Mouse (Mus musculus): Measurements from ENCODE around the gene Rad51b. TPM values are rescaled to one million over a fixed set of nuclear protein-coding genes. Genes with fewer than 3 reads are reported as not detected.

Gene Rad51b
- total and polyA plus RNA-seq, 2 experiments from 2014 or later, result 1.4 to 1.8 TPM

DNA sequence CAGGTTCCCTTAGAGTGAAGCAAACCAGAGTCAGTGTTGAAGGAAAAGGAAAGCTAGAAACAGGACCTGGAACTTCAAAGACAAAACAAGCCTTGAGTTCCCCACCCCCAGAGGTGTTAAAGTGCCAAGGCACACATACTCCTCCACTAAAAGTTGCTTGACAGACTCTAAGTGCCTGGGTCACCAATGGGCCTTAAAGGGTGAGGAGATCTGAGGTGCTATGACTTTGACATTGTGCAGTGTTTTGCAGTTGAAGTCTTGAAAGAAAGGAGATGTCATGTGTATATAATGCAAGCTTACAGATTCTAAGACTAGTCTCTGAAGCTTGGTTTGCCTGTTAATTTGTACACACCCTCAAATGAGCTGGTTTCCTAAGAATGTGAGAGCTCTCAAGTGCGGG is 237.7 kb downstream of the Rad51b start:
- ATAC-seq (ENCODE audit: insufficient read depth, low read depth) (no peak), DNase-seq (ENCODE audit: low spot score) (no peak)
- H3K4me3 ChIP-seq (ENCODE audit: low read depth, low read length), result no peak overlapping the region
- no peaks in the 10 kb centered on the region for H3K36me3 ChIP-seq (replicated peaks; ENCODE audit: control insufficient read depth, insufficient read depth, low read length)
- H3K27me3 ChIP-seq (ENCODE audit: control insufficient read depth, insufficient read depth, low read length), result no peaks in the 10 kb centered on the region
- H3K4me1 ChIP-seq (ENCODE audit: control insufficient read depth, insufficient read depth), result peaks cover 28% of the 10 kb centered on the region
- 38% methylated on average over 1 of the region's 1 CpGs for WGBS
- no peak overlapping the region for H3K4me2 ChIP-seq (ENCODE audit: low read depth, low read length)
- peak overlapping the region; percentile 61; the same call in 1 of the 2 replicates for H3K27ac ChIP-seq (ENCODE audit: low read depth)
- H3K9ac ChIP-seq (replicated peaks; ENCODE audit: low read depth, low read length), result no peak overlapping the region
- 0 out of 2 replicates have a peak, but pooled peaks cover 2% of the 10 kb centered on the region for H3K9me3 ChIP-seq (replicated peaks; ENCODE audit: control insufficient read depth, low read length)
- TF ChIP-seq EP300 (IDR thresholded peaks at IDR 0.05; ENCODE audit: low read depth), result no peak
- no peak for TF ChIP-seq CTCF (IDR thresholded peaks at IDR 0.05; ENCODE audit: low read depth)

DNA sequence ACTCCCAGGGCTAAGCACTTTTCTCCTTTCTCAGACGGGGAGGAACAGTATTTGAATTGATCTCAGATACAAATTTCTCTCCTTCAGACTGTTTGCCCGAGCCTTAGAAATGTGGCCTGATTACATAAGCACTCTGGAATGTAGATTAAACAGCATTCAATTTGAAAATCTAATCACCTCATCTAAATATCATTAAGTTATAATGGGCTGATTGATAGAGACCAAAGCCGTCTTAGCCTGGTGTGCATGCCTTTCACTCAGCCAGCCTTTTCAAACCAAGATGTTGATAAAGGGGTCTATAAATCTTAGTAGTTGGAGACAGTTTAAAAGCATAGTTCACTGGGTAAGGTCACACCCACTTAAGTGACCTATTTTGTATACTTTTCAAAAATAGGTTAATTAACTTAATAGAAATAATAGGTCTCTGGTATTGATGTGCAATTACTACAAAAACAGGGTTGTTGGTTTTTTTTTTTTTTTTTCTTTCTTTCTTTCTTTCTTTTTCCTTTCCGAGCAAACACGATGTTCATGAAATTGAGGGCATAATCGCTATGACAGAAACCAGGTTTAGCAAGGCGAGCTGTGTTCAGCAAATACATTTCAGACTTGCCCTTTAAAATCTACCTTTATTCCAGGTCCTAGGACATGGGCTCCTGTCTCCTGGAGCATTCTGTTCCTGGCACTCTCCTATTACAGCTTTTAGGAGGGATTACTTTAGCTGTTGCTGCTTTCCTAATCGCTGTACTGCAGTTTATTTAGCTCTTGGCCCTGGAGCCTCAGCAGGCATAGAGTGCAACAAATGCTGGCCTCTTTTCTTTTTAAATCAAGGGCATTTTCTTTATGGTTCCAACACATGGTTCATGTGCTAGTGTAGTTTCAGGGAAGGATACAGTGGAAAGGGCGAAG is 238.7 kb downstream of the Rad51b start:
- Histone ChIP-seq H3K4me3 (ENCODE audit: low read depth, low read length) (no peak overlapping the region), H3K9ac (replicated peaks; ENCODE audit: low read depth, low read length) (no peak overlapping the region), H3K36me3 (replicated peaks; ENCODE audit: control insufficient read depth, insufficient read depth, low read length) (no peaks in the 10 kb centered on the region), H3K4me1 (ENCODE audit: control insufficient read depth, insufficient read depth) (peaks cover 28% of the 10 kb centered on the region), H3K4me2 (ENCODE audit: low read depth, low read length) (no peak overlapping the region), H3K27ac (ENCODE audit: low read depth) (no peak overlapping the region), H3K9me3 (replicated peaks; ENCODE audit: control insufficient read depth, low read length) (no peaks in the 10 kb centered on the region), H3K27me3 (ENCODE audit: control insufficient read depth, insufficient read depth, low read length) (no peaks in the 10 kb centered on the region)
- TF ChIP-seq CTCF (IDR thresholded peaks at IDR 0.05; ENCODE audit: low read depth) (no peak), EP300 (IDR thresholded peaks at IDR 0.05; ENCODE audit: low read depth) (no peak)
- WGBS, result 61% methylated on average over 9 of the region's 9 CpGs
- DNase-seq (ENCODE audit: low spot score) (no peak), ATAC-seq (ENCODE audit: insufficient read depth, low read depth) (no peak)

DNA sequence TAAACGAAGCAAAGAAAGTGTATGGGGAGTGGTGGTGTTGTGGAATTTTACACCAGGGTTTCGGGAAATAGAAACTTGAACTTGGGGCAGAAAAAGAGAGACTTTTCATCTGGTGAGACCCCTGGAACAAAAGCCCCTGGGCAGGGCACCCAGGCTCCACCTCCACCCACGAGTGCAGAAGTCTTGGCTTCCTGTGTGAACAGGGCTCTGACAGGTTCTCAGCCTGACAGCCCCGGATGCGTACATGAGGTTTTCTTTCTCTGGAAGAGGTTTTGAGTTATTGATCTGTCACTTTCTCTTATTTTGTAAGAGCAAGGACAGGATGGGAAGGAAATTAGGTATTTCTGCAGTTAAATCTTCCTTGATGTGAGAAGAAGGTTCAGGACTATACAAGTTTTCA is 243.1 kb downstream of the Rad51b start:
- Histone ChIP-seq H3K4me1 (ENCODE audit: control insufficient read depth, insufficient read depth) (peaks cover 8% of the 10 kb centered on the region), H3K9me3 (replicated peaks; ENCODE audit: control insufficient read depth, low read length) (no peaks in the 10 kb centered on the region), H3K36me3 (replicated peaks; ENCODE audit: control insufficient read depth, insufficient read depth, low read length) (no peaks in the 10 kb centered on the region), H3K27me3 (ENCODE audit: control insufficient read depth, insufficient read depth, low read length) (no peaks in the 10 kb centered on the region), H3K27ac (ENCODE audit: low read depth) (no peak overlapping the region), H3K9ac (replicated peaks; ENCODE audit: low read depth, low read length) (no peak overlapping the region), H3K4me3 (ENCODE audit: low read depth, low read length) (no peak overlapping the region), H3K4me2 (ENCODE audit: low read depth, low read length) (no peak overlapping the region)
- ATAC-seq (ENCODE audit: insufficient read depth, low read depth) (no peak), DNase-seq (ENCODE audit: low spot score) (no peak)
- WGBS, result 68% methylated on average over 5 of the region's 5 CpGs
- TF ChIP-seq EP300 (IDR thresholded peaks at IDR 0.05; ENCODE audit: low read depth) (no peak), CTCF (IDR thresholded peaks at IDR 0.05; ENCODE audit: low read depth) (no peak)

DNA sequence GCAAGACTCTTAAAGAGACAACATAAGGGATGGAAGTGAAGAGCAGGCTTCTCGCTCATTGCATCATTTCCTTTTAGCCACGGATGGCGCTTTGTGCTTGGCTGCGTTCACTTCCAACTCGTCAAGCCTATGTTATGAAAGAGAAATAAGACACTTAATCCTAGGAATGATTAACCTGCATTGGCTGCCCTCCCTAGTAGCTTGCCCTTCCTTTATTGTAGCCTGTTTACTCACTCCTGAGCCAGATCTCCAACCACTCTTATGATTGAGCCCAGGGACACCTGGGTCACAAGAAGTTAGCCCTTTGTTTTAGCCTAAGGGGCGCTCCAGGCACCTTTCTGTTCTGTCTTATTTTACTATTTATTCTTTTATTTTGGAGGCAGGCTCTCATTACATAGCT is 244.5 kb downstream of the Rad51b start:
- H3K27ac ChIP-seq (ENCODE audit: low read depth), result no peak overlapping the region
- WGBS, result 89% methylated on average over 6 of the region's 6 CpGs
- no peak for ATAC-seq (ENCODE audit: insufficient read depth, low read depth)

DNA sequence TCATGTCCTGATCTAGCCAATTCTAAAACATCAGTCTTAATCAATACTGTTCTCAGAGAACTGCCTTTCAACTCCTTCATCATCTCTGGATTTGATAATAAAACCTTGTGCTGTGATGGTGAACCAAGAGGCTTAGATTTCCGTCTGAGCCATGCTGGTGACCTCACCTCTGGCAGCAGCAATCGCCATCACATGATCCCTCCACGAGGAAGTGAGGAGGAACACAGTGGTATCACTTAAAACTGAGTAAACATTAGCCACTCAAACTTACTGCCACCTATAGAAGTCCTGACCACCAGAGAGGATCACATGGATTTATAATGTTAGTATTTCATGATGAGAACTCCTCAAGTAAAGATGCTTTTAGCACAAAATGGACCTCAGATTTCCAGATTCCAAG is 248.0 kb downstream of the Rad51b start:
- Histone ChIP-seq H3K4me1 (ENCODE audit: control insufficient read depth, insufficient read depth) (no peaks in the 10 kb centered on the region), H3K27me3 (ENCODE audit: control insufficient read depth, insufficient read depth, low read length) (no peaks in the 10 kb centered on the region), H3K27ac (ENCODE audit: low read depth) (no peak overlapping the region), H3K4me3 (ENCODE audit: low read depth, low read length) (no peak overlapping the region), H3K9me3 (replicated peaks; ENCODE audit: control insufficient read depth, low read length) (no peaks in the 10 kb centered on the region), H3K36me3 (replicated peaks; ENCODE audit: control insufficient read depth, insufficient read depth, low read length) (no peaks in the 10 kb centered on the region), H3K9ac (replicated peaks; ENCODE audit: low read depth, low read length) (no peak overlapping the region), H3K4me2 (ENCODE audit: low read depth, low read length) (no peak overlapping the region)
- DNase-seq (ENCODE audit: low spot score) (no peak), ATAC-seq (ENCODE audit: insufficient read depth, low read depth) (no peak)
- TF ChIP-seq EP300 (IDR thresholded peaks at IDR 0.05; ENCODE audit: low read depth), result no peak
- no peak for TF ChIP-seq CTCF (IDR thresholded peaks at IDR 0.05; ENCODE audit: low read depth)
- 52% methylated on average over 3 of the region's 3 CpGs for WGBS

More for the DNA sequence above, 244.5 kb downstream of the Rad51b start:
- Histone ChIP-seq H3K27me3 (ENCODE audit: control insufficient read depth, insufficient read depth, low read length) (no peaks in the 10 kb centered on the region), H3K4me2 (ENCODE audit: low read depth, low read length) (no peak overlapping the region), H3K4me3 (ENCODE audit: low read depth, low read length) (no peak overlapping the region), H3K4me1 (ENCODE audit: control insufficient read depth, insufficient read depth) (no peaks in the 10 kb centered on the region), H3K9ac (replicated peaks; ENCODE audit: low read depth, low read length) (no peak overlapping the region), H3K9me3 (replicated peaks; ENCODE audit: control insufficient read depth, low read length) (no peaks in the 10 kb centered on the region), H3K36me3 (replicated peaks; ENCODE audit: control insufficient read depth, insufficient read depth, low read length) (no peaks in the 10 kb centered on the region)
- no peak for TF ChIP-seq CTCF (IDR thresholded peaks at IDR 0.05; ENCODE audit: low read depth)
- no peak for TF ChIP-seq EP300 (IDR thresholded peaks at IDR 0.05; ENCODE audit: low read depth)
- DNase-seq (ENCODE audit: low spot score), result no peak
